Mouse (Mus musculus) heart, postnatal 0 days (tissue): ENCODE measurements at regions not wholly inside any gene's neighbourhood (a gene's known extent, or its start where the extent isn't known, plus 50 kb on each side); places are given as distances from the start of the nearest gene placed in this dataset.

Experiments
- ATAC-seq: fragments of 200-750 bp; cut with Nextera tagmentation; 2 replicates; pipeline ENCODE4 v1.8.0; 2017; ENCODE audit warnings: low read depth, moderate number of reproducible peaks, moderate library complexity; ENCODE audit not compliant: insufficient read depth
- DNase-seq: peaks from one replicate; pipeline ENCODE4 v3.0.0-alpha.2; 2016; ENCODE audit warnings: low spot score
- H3K27ac ChIP-seq: fragments of 300-500 bp; sonication (generic); 2 replicates; pipeline ENCODE4 v1.5.1; 2014; ENCODE audit warnings: low read depth, mild to moderate bottlenecking
- H3K27me3 ChIP-seq: fragments of 300-500 bp; sonication (generic); 2 replicates; pipeline ENCODE4 v1.6.1; 2014; ENCODE audit warnings: low read length, mixed read lengths; ENCODE audit not compliant: control insufficient read depth, insufficient read depth
- H3K36me3 ChIP-seq: fragments of 300-500 bp; sonication (generic); replicated peaks from 2 replicates; pipeline ENCODE4 v1.6.1; 2014; ENCODE audit warnings: low read length, mixed read lengths; ENCODE audit not compliant: control insufficient read depth, insufficient read depth
- H3K4me1 ChIP-seq: fragments of 300-500 bp; sonication (generic); 2 replicates; pipeline ENCODE4 v1.6.1; 2014; ENCODE audit warnings: antibody characterized with exemption; ENCODE audit not compliant: control insufficient read depth, insufficient read depth
- H3K4me2 ChIP-seq: fragments of 300-500 bp; sonication (generic); 2 replicates; pipeline ENCODE4 v1.6.1; 2014; ENCODE audit warnings: low read depth, mild to moderate bottlenecking, low read length, moderate library complexity
- H3K4me3 ChIP-seq: fragments of 300-500 bp; sonication (generic); 2 replicates; pipeline ENCODE4 v1.5.1; 2014; ENCODE audit warnings: low read depth, low read length
- H3K9ac ChIP-seq: fragments of 300-500 bp; sonication (generic); replicated peaks from 2 replicates; pipeline ENCODE4 v1.6.1; 2014; ENCODE audit warnings: low read depth, low read length, mixed read lengths
- H3K9me3 ChIP-seq: fragments of 300-500 bp; sonication (generic); replicated peaks from 2 replicates; pipeline ENCODE4 v1.6.1; 2016; ENCODE audit warnings: low read length; ENCODE audit not compliant: control insufficient read depth
- CTCF ChIP-seq: IDR thresholded peaks from 2 replicates; pipeline ENCODE4 v1.5.1; 2016; ENCODE audit warnings: antibody characterized with exemption, control low read depth, low read depth
- EP300 ChIP-seq: IDR thresholded peaks from 2 replicates; pipeline ENCODE4 v1.6.1; 2016; ENCODE audit warnings: antibody characterized with exemption, low read depth
- WGBS: fragments of 180-500 bp; shearing (Covaris S2); extraction: QIAGEN DNeasy Blood & Tissue Kit; methylation state at CpG from one replicate; pipeline ENCODE4 v1.1.7; 2014; 5-methylcytosine and 5-hydroxymethylcytosine counted together

DNA sequence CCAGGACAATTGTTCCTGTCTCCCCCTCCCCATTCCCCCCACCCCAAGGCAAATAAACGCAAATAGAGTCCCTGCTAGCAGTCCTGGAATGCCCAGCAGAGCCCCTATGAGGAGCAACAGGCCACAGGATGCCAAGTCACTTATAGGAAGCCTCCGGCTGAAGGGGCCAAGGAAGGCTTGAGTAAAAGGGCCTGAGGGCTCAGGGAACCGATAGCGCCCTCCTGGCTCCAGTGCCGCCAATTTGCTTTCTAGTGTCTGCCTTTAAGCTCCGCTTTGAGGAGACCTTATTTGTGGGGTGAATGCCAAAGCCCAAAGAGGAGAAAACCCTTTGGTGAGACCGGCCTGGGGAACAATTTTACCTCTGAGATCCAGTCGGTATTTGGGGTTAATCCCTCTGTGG is 156.2 kb upstream of the Hes1 start:
- no peak overlapping the region for H3K27ac ChIP-seq
- ATAC-seq, result no peak
- WGBS, result 63% methylated on average over 8 of the region's 8 CpGs
- no peaks in the 10 kb centered on the region for H3K4me1 ChIP-seq
- TF ChIP-seq CTCF, result no peak
- no peak for TF ChIP-seq EP300
- H3K9ac ChIP-seq, result no peak overlapping the region
- no peaks in the 10 kb centered on the region for H3K27me3 ChIP-seq
- no peak overlapping the region for H3K4me2 ChIP-seq
- no peak for DNase-seq
- H3K4me3 ChIP-seq, result no peak overlapping the region
- no peaks in the 10 kb centered on the region for H3K36me3 ChIP-seq
- no peaks in the 10 kb centered on the region for H3K9me3 ChIP-seq

DNA sequence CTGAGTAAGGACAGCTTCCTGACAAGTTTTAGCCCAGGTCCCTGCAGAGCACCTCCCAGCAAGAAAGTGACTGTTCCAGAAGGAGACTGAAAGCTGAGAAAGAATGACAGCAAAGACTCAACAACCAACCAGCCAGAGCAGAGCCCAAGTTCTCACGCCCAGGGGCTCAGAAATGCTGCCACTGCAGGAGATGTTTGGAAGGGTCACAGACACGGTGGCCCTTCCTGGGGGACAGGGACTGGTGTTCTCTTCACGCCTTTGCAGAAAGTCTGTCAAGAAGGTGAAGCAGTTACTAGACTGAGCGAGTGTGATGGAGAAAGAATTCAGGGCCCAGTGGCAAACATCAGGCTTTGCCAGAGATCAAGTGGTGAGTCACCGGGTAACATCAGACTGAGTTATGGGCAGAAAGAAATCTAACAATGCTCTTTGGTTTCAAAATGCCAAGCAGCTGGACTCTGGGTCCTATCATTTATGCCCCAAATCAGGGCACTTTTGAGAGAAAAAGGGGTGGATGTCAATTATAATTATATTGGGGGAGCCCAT is 154.2 kb upstream of the Hes1 start:
- TF ChIP-seq EP300, result no peak
- no peak for TF ChIP-seq CTCF
- DNase-seq (no peak), ATAC-seq (no peak)
- no peak overlapping the region for H3K9ac ChIP-seq
- H3K27me3 ChIP-seq, result 0 out of 2 replicates have a peak, but pooled peaks cover 3% of the 10 kb centered on the region
- H3K36me3 ChIP-seq, result no peaks in the 10 kb centered on the region
- no peak overlapping the region for H3K4me2 ChIP-seq
- H3K4me1 ChIP-seq, result no peaks in the 10 kb centered on the region
- no peak overlapping the region for H3K4me3 ChIP-seq
- no peak overlapping the region for H3K27ac ChIP-seq
- WGBS, result 64% methylated on average over 5 of the region's 5 CpGs
- H3K9me3 ChIP-seq, result no peaks in the 10 kb centered on the region

DNA sequence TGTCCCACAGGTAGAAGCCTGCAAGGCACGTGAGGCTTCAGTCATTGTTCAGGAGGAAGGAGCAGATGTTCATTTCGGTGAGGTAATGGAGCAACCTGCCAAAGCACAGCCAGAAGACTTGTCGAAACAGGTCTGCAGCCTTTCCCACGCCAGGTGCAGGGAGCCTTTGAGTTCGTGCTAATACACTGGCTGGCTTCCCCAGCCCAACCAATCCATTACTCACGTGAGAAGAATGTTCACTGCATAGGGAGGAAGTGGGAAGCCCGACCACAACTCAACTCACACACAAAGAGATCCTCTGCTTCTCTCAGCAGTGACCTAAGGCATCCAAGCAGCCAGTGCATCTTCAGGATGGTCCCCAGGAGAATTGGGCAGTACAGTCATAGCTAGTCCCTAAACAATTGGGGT is 153.0 kb upstream of the Hes1 start:
- H3K36me3 ChIP-seq, result no peaks in the 10 kb centered on the region
- TF ChIP-seq CTCF (no peak), EP300 (no peak)
- H3K4me3 ChIP-seq, result no peak overlapping the region
- no peak overlapping the region for H3K27ac ChIP-seq
- 58% methylated on average over 7 of the region's 7 CpGs for WGBS
- no peaks in the 10 kb centered on the region for H3K4me1 ChIP-seq
- H3K4me2 ChIP-seq, result no peak overlapping the region
- no peak overlapping the region for H3K9ac ChIP-seq
- ATAC-seq (no peak), DNase-seq (no peak)
- H3K27me3 ChIP-seq, result 0 out of 2 replicates have a peak, but pooled peaks cover 3% of the 10 kb centered on the region
- H3K9me3 ChIP-seq, result no peaks in the 10 kb centered on the region

DNA sequence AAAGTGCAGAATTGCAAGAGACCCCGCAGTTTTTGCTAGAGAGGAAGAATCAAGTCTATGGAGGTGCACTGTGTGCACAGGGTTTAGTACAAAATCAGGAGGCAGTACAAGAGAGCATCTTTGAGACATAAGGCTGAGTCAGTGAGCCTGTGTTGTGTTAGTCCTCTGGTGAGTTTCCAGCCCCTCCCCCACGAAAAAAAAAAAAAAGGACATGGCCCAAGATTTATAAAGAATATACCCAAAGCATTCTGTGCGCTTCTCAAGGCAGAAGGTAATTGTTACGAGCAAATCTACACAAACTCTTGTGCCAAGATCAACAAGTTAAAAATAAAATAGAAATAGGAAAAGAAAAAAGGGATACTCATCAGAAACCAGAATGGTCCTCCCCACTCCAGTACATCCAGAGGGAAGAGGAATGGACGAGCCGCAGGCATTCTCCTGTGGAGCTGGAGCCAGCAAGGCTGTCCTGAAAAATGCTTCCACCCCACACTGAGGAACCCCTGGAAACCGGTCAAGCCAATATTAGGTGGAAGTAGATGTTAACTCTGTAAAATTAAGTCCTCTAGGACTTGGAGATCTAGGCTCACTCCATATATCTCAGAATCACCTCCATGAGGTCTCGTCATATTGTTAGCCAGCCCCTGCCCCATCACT is 150.7 kb upstream of the Hes1 start:
- ATAC-seq, result no peak
- Histone ChIP-seq H3K4me2 (no peak overlapping the region), H3K27me3 (0 out of 2 replicates have a peak, but pooled peaks cover 3% of the 10 kb centered on the region), H3K27ac (no peak overlapping the region), H3K9ac (no peak overlapping the region), H3K4me1 (no peaks in the 10 kb centered on the region), H3K9me3 (no peaks in the 10 kb centered on the region), H3K36me3 (no peaks in the 10 kb centered on the region), H3K4me3 (no peak overlapping the region)
- 61% methylated on average over 8 of the region's 8 CpGs for WGBS
- no peak for DNase-seq
- TF ChIP-seq CTCF (no peak), EP300 (no peak)

GRCm38 (mm10) chr16:29915346-29915745 is 148.8 kb upstream of the Hes1 start:
- DNase-seq (peak; percentile 36), ATAC-seq (peak; percentile 49)
- H3K36me3 ChIP-seq, result no peaks in the 10 kb centered on the region
- 56% methylated on average over 11 of the region's 11 CpGs for WGBS
- H3K27ac ChIP-seq, result no peak overlapping the region
- H3K4me2 ChIP-seq, result no peak overlapping the region
- no peaks in the 10 kb centered on the region for H3K9me3 ChIP-seq
- no peak for TF ChIP-seq CTCF
- H3K9ac ChIP-seq, result no peak overlapping the region
- H3K27me3 ChIP-seq, result 0 out of 2 replicates have a peak, but pooled peaks cover 3% of the 10 kb centered on the region
- H3K4me1 ChIP-seq, result no peaks in the 10 kb centered on the region
- no peak overlapping the region for H3K4me3 ChIP-seq

- no peaks in the 10 kb centered on the region for H3K9me3 ChIP-seq
- no peaks in the 10 kb centered on the region for H3K36me3 ChIP-seq
- WGBS, result 64% methylated on average over 3 of the region's 3 CpGs
- H3K27ac ChIP-seq, result no peak overlapping the region
- H3K4me1 ChIP-seq, result no peaks in the 10 kb centered on the region
- no peak overlapping the region for H3K4me3 ChIP-seq
- ATAC-seq, result no peak
- H3K27me3 ChIP-seq, result 0 out of 2 replicates have a peak, but pooled peaks cover 3% of the 10 kb centered on the region
- TF ChIP-seq EP300, result no peak
- TF ChIP-seq CTCF, result no peak
- no peak overlapping the region for H3K9ac ChIP-seq
- DNase-seq, result no peak
- no peak overlapping the region for H3K4me2 ChIP-seq
Observed at GRCm38 (mm10) chr16:29917989-29918388, 146.2 kb upstream of the Hes1 start.
